Mouse (Mus musculus) limb, embryonic 12.5 days (tissue): ENCODE results near the gene Ina. TPM values are rescaled to one million over a fixed set of nuclear protein-coding genes. Genes with fewer than 3 reads are reported as not detected.

ENCODE experiments used
- ATAC-seq: fragments of 200-750 bp; cut with Nextera tagmentation; 2 replicates; pipeline ENCODE4 v1.8.0; 2017; ENCODE audit warnings: low read depth, moderate TSS enrichment; ENCODE audit not compliant: insufficient number of reproducible peaks, insufficient read depth, low FRiP score, low TSS enrichment
- H3K27ac ChIP-seq: fragments of 300-500 bp; sonication (generic); 2 replicates; pipeline ENCODE4 v1.5.1; 2016; ENCODE audit warnings: mild to moderate bottlenecking, moderate library complexity
- H3K27me3 ChIP-seq: fragments of 300-500 bp; sonication (generic); 2 replicates; pipeline ENCODE4 v1.6.1; 2016; ENCODE audit warnings: mild to moderate bottlenecking, moderate library complexity
- H3K36me3 ChIP-seq: fragments of 300-500 bp; sonication (generic); 2 replicates; pipeline ENCODE4 v1.6.1; 2016; ENCODE audit warnings: mild to moderate bottlenecking, moderate library complexity
- H3K4me1 ChIP-seq: fragments of 300-500 bp; sonication (generic); replicated peaks from 2 replicates; pipeline ENCODE4 v1.6.1; 2016
- H3K4me2 ChIP-seq: fragments of 300-500 bp; sonication (generic); 2 replicates; pipeline ENCODE4 v1.6.1; 2016; ENCODE audit warnings: mild to moderate bottlenecking, moderate library complexity
- H3K4me3 ChIP-seq: fragments of 300-500 bp; sonication (generic); replicated peaks from 2 replicates; pipeline ENCODE4 v1.5.1; 2016; ENCODE audit warnings: mild to moderate bottlenecking
- H3K9ac ChIP-seq: fragments of 300-500 bp; sonication (generic); replicated peaks from 2 replicates; pipeline ENCODE4 v1.6.1; 2016; ENCODE audit warnings: mild to moderate bottlenecking, moderate library complexity
- H3K9me3 ChIP-seq: fragments of 300-500 bp; sonication (generic); 2 replicates; pipeline ENCODE4 v1.6.1; 2016; ENCODE audit warnings: mild to moderate bottlenecking, moderate library complexity
- WGBS: fragments of 180-500 bp; shearing (Covaris S2); methylation state at CpG from one replicate; pipeline ENCODE4 v1.1.7; 2016; 5-methylcytosine and 5-hydroxymethylcytosine counted together
- polyA plus RNA-seq: library from polyadenylated mRNA; unstranded; fragments of >200 nt; fragmentation: Nextera tagmentation; extraction: Ambion mirVana; gene quantifications from 2 replicates; pipeline ENCODE4 v1.2.1, GENCODE M21; 2016

Gene Ina
- polyA plus RNA-seq, 1 experiment from 2014 or later = 2.2 TPM

- H3K4me2 ChIP-seq = no peak overlapping the region
- H3K4me3 ChIP-seq = no peak overlapping the region
- no peak for ATAC-seq
- H3K9me3 ChIP-seq = no peaks in the 10 kb centered on the region
- H3K4me1 ChIP-seq = no peaks in the 10 kb centered on the region
- H3K27me3 ChIP-seq = peaks cover 5% of the 10 kb centered on the region; the same call in 1 of the 2 replicates
- H3K36me3 ChIP-seq = no peaks in the 10 kb centered on the region
- H3K27ac ChIP-seq = no peak overlapping the region
- H3K9ac ChIP-seq = no peak overlapping the region
- WGBS = 79% methylated on average over 6 of the region's 6 CpGs
These were observed 10.6 kb upstream of the Ina start for GRCm38 (mm10) chr19:47003742-47004511.

DNA sequence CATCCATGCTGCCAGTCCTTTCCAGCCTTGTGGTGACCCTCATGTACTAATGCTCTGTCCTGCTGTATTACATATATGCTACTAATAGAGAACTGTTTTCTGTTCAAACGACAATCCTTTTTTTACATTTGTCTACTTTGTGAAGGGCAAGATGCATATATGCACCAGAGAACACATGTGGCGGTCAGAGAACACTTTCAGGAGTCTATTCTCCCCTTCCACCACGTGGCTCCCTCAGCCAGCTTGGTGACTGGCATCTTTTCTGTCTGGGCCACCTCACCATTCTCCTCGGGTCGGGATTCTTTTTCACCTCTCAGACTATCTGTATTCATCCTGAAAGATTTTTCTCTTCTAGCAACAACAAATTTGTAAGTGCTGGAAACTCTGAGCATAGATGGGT lies 8.6 kb upstream of the Ina start:
- no peak overlapping the region for H3K4me2 ChIP-seq
- peaks cover 13% of the 10 kb centered on the region; the same call in 1 of the 2 replicates for H3K27me3 ChIP-seq
- H3K9me3 ChIP-seq = no peaks in the 10 kb centered on the region
- H3K4me1 ChIP-seq = no peaks in the 10 kb centered on the region
- H3K9ac ChIP-seq = no peak overlapping the region
- H3K4me3 ChIP-seq = no peak overlapping the region
- ATAC-seq = no peak
- 56% methylated on average over 5 of the region's 5 CpGs for WGBS
- H3K36me3 ChIP-seq = no peaks in the 10 kb centered on the region
- H3K27ac ChIP-seq = no peak overlapping the region

DNA sequence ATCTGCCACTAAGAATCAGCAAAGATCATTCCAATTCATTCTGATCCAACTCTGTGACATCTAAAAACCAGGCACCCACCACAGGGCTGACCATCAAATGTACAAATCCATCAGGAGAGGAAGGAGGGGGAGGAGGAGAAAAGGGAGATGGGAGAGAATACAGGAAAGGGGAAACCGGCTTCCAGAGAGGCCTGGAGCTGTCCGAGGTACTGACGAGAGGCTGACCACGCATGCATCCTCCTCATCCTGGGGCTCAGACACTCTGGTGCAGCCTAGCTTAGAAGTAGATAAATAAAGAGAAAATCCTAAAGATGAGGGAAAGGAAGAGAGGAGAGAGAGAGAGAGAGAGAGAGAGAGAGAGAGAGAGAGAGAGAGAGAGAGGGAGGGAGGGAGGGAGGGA lies 8.2 kb upstream of the Ina start:
- Histone ChIP-seq H3K27me3 (peaks cover 18% of the 10 kb centered on the region), H3K4me3 (no peak overlapping the region), H3K4me1 (no peaks in the 10 kb centered on the region), H3K36me3 (no peaks in the 10 kb centered on the region), H3K4me2 (no peak overlapping the region), H3K27ac (no peak overlapping the region), H3K9me3 (no peaks in the 10 kb centered on the region), H3K9ac (no peak overlapping the region)
- 0% methylated on average over 4 of the region's 4 CpGs for WGBS
- ATAC-seq = no peak

DNA sequence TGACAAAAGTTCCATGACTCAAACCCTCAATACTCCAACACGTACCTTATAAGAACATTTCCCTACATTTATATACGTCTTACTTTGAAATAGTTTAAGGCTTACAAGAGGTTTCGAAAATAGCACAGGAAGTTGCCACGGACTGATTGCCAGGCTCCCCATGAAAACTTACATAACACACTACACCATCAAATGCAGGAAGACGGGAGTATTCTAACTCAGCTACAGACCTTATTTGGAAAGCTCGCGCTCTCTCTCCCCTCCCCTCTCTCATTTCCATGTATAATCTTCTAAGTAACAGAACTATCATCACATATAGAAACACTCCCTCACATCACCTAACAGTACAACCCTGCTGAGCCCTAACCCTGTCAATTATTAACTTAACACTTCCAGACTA lies 5.1 kb upstream of the Ina start:
- Histone ChIP-seq H3K4me2 (no peak overlapping the region), H3K27ac (no peak overlapping the region), H3K4me1 (peaks cover 3% of the 10 kb centered on the region), H3K4me3 (no peak overlapping the region), H3K36me3 (no peaks in the 10 kb centered on the region), H3K9me3 (no peaks in the 10 kb centered on the region), H3K9ac (no peak overlapping the region), H3K27me3 (peaks cover 49% of the 10 kb centered on the region)
- WGBS = 86% methylated on average over 7 of the region's 7 CpGs
- no peak for ATAC-seq

DNA sequence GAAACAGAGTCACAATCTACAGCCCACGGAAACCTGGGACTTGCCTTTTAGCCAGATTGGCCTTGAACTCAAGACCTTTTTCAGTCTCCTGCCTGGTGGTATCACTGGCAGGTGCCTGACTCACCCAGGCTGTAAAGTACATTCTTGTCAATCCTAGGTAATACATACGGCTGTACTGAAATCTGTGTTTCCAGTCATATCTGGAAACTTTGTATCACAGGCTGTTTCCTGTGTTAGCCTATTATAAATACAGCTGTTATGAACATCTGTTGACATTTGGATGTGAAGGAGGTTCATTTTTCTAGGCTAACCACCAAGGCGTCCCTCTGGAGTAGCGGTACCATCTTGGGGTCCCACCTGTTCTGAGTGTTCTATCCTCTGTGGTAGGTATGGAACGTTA lies 4.6 kb upstream of the Ina start:
- no peak for ATAC-seq
- Histone ChIP-seq H3K27ac (no peak overlapping the region), H3K27me3 (peaks cover 54% of the 10 kb centered on the region), H3K36me3 (no peaks in the 10 kb centered on the region), H3K4me2 (no peak overlapping the region), H3K9ac (no peak overlapping the region), H3K4me1 (peaks cover 8% of the 10 kb centered on the region), H3K9me3 (no peaks in the 10 kb centered on the region), H3K4me3 (no peak overlapping the region)
- 90% methylated on average over 5 of the region's 5 CpGs for WGBS

DNA sequence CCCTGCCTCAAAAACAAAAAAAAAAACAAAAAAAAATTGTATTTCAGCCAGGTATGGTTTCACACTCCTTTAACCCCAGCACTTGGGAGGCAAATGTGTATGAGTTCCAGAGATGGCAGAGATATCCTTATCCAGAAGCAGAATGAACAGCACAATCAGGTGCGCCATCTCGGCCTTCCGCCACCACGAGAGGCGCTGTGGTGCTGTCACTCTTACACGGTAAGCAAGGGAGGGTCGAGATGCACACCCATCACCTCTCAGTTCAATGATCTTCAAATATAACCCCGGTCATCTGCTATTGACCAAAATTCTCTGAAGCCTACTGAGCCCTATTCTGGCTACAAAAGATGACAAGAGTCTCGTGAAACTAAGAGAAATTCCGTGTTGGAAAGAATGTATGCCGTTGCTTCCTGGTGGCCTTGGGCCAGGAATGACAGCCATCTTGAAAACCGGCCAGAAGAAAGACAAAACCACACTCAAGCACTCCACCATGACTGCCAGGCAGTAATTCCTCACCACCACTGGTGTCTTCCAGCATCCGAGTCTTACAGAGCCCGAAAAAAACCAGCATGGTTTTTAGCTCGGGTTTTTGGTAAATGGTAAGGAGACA lies 1.9 kb upstream of the Ina start:
- Histone ChIP-seq H3K4me2 (no peak overlapping the region), H3K27me3 (peaks cover 75% of the 10 kb centered on the region), H3K4me3 (no peak overlapping the region), H3K27ac (no peak overlapping the region), H3K9ac (no peak overlapping the region), H3K4me1 (peaks cover 17% of the 10 kb centered on the region), H3K36me3 (no peaks in the 10 kb centered on the region), H3K9me3 (no peaks in the 10 kb centered on the region)
- WGBS = 88% methylated on average over 15 of the region's 15 CpGs
- no peak for ATAC-seq

GRCm38 (mm10) chr19:47013340-47014158 lies 949 bp upstream of the Ina start:
- Histone ChIP-seq H3K4me1 (peaks cover 17% of the 10 kb centered on the region), H3K4me3 (peak overlapping the region; percentile 49), H3K27me3 (peaks cover 79% of the 10 kb centered on the region), H3K9ac (no peak overlapping the region), H3K36me3 (no peaks in the 10 kb centered on the region), H3K9me3 (no peaks in the 10 kb centered on the region), H3K27ac (no peak overlapping the region), H3K4me2 (no peak overlapping the region)
- ATAC-seq = no peak
- WGBS = 14% methylated on average over 20 of the region's 20 CpGs

- Histone ChIP-seq H3K9ac (no peak overlapping the region), H3K36me3 (no peaks in the 10 kb centered on the region), H3K27me3 (peaks cover 82% of the 10 kb centered on the region), H3K4me1 (peaks cover 18% of the 10 kb centered on the region), H3K4me3 (peak overlapping the region; percentile 49), H3K4me2 (peak overlapping the region; percentile 85), H3K27ac (no peak overlapping the region), H3K9me3 (no peaks in the 10 kb centered on the region)
- ATAC-seq = no peak
- 2% methylated on average over 11 of the region's 11 CpGs for WGBS
These were observed 395 bp upstream of the Ina start for GRCm38 (mm10) chr19:47014159-47014446.

DNA sequence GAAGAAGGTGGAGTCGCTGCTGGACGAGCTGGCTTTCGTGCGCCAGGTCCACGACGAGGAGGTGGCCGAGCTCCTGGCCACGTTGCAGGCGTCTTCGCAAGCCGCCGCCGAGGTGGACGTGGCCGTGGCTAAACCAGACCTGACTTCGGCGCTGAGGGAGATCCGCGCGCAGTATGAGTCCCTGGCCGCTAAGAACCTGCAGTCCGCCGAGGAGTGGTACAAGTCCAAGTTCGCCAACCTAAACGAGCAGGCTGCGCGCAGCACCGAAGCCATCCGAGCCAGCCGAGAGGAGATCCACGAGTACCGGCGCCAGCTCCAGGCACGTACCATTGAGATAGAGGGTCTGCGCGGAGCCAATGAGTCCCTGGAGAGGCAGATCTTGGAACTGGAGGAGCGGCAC lies 898 bp downstream of the Ina start:
- no peak overlapping the region for H3K27ac ChIP-seq
- ATAC-seq = no peak
- no peak overlapping the region for H3K9ac ChIP-seq
- WGBS = under 1% methylated on average over 37 of the region's 37 CpGs
- H3K9me3 ChIP-seq = no peaks in the 10 kb centered on the region
- H3K4me3 ChIP-seq = peak overlapping the region; percentile 49
- peaks cover 23% of the 10 kb centered on the region for H3K4me1 ChIP-seq
- peak overlapping the region; percentile 85 for H3K4me2 ChIP-seq
- no peaks in the 10 kb centered on the region for H3K36me3 ChIP-seq
- H3K27me3 ChIP-seq = peaks cover 80% of the 10 kb centered on the region

DNA sequence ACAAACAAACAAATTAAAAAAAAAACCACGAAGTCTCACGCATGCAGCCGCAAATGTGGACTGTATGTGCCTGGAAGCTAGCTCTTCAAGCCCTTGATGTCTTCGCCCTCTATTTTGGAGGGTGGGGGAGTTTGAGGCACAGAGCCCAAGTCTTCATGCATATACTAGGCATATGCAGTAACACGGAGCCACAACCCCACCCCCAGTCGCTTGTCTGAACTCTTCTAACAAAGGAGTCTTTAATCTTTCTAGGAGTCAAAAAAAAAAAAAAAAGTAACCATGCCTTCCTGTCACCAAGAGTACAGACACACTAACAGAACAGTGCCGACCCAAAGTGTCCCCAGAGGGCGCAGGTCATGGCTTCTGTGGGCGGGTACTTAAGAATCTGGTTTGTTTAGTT lies 1.5 kb downstream of the Ina start:
- no peak overlapping the region for H3K9ac ChIP-seq
- ATAC-seq = no peak
- H3K4me1 ChIP-seq = peaks cover 23% of the 10 kb centered on the region
- peaks cover 77% of the 10 kb centered on the region for H3K27me3 ChIP-seq
- 2% methylated on average over 9 of the region's 9 CpGs for WGBS
- H3K36me3 ChIP-seq = no peaks in the 10 kb centered on the region
- H3K27ac ChIP-seq = no peak overlapping the region
- H3K9me3 ChIP-seq = no peaks in the 10 kb centered on the region
- H3K4me3 ChIP-seq = no peak overlapping the region
- peak overlapping the region; percentile 85; the same call in 1 of the 2 replicates for H3K4me2 ChIP-seq

DNA sequence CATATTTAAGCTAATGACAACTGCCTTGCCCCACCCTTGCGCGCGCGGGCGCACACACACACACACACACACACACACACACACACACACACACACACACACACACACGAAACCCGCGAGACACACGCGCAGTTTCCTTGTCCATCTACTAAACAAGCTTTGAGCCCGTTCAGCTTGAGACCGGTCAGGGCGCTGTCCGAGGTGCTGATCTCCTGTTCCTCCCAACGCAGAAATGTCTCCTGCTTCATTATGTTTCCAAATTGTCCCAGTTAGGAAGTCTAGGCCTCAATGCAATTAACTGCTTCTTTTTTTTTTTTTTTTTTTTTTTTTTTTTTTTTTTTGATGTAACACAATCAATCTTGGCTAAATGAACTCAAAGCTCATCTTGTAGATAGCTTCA lies 2.0 kb downstream of the Ina start:
- no peak for ATAC-seq
- 1% methylated on average over 15 of the region's 15 CpGs for WGBS

More for the DNA sequence above, 2.0 kb downstream of the Ina start:
- Histone ChIP-seq H3K9me3 (no peaks in the 10 kb centered on the region), H3K27ac (no peak overlapping the region), H3K36me3 (no peaks in the 10 kb centered on the region), H3K4me2 (no peak overlapping the region), H3K4me1 (peaks cover 23% of the 10 kb centered on the region), H3K9ac (no peak overlapping the region), H3K4me3 (no peak overlapping the region), H3K27me3 (peaks cover 72% of the 10 kb centered on the region)
